Mouse (Mus musculus): ENCODE data around the gene Arl8b.

GRCm38 (mm10) chr6:108858583-108858982 lies 75.7 kb downstream of the Arl8b start:
- TF ChIP-seq EP300 (IDR thresholded peaks at IDR 0.05; ENCODE audit: low read depth) (no peak), CTCF (IDR thresholded peaks at IDR 0.05; ENCODE audit: low read depth) (no peak)
